Mouse (Mus musculus): ENCODE measurements at regions not wholly inside any gene's neighbourhood (a gene's known extent, or its start where the extent isn't known, plus 50 kb on each side); places are given as distances from the start of the nearest gene placed in this dataset.

- TF ChIP-seq CTCF (IDR thresholded peaks at IDR 0.05; ENCODE audit: borderline replicate concordance, extremely low read depth, insufficient read depth, insufficient read length) (no peak), POLR2A (IDR thresholded peaks at IDR 0.05; ENCODE audit: borderline replicate concordance, extremely low read depth, insufficient read depth, insufficient read length, poor library complexity, severe bottlenecking) (no peak)
These were observed 55.8 kb upstream of the Hmgcll1 start for GRCm38 (mm10) chr9:75958720-75959339.
